Mouse (Mus musculus): Measurements from ENCODE around the gene Ranbp3. TPM values are rescaled to one million over a fixed set of nuclear protein-coding genes. Genes with fewer than 3 reads are reported as not detected.

Gene Ranbp3
- total and polyA plus RNA-seq, 3 experiments, result 54.7 to 142 (median 70.5) TPM

GRCm38 (mm10) chr17:56655311-56655710, 17.8 kb upstream of the Ranbp3 start:
- H3K27me3 ChIP-seq (ENCODE audit: insufficient read depth, low read length), result peaks cover 54% of the 10 kb centered on the region
- no peaks in the 10 kb centered on the region for H3K9me3 ChIP-seq (replicated peaks)
- ATAC-seq (ENCODE audit: extremely low read depth, insufficient number of reproducible peaks, low FRiP score, poor library complexity, severe bottlenecking), result no peak

GRCm38 (mm10) chr17:56656171-56656570, 16.9 kb upstream of the Ranbp3 start:
- Histone ChIP-seq H3K4me1 (ENCODE audit: insufficient read depth, low read depth, low read length) (peaks cover 18% of the 10 kb centered on the region), H3K4me3 (ENCODE audit: low read depth, low read length) (no peak overlapping the region), H3K36me3 (replicated peaks) (no peaks in the 10 kb centered on the region), H3K27me3 (ENCODE audit: insufficient read depth, low read length) (peaks cover 59% of the 10 kb centered on the region), H3K9me3 (replicated peaks) (no peaks in the 10 kb centered on the region)
- no peak for ATAC-seq (ENCODE audit: extremely low read depth, insufficient number of reproducible peaks, low FRiP score, poor library complexity, severe bottlenecking)
- no peak for TF ChIP-seq TAL1 (conservative IDR thresholded peaks at IDR 0.05; ENCODE audit: low read depth, low read length)
- no peak for TF ChIP-seq POLR2AphosphoS5 (IDR thresholded peaks at IDR 0.05; ENCODE audit: insufficient replicate concordance, low read depth, low read length)
- TF ChIP-seq GATA2 (IDR thresholded peaks at IDR 0.05; ENCODE audit: borderline replicate concordance, low read depth, low read length), result no peak
- no peak for TF ChIP-seq GATA1 (IDR thresholded peaks at IDR 0.05; ENCODE audit: borderline replicate concordance, low read length)
- TF ChIP-seq CTCF (IDR thresholded peaks at IDR 0.05; ENCODE audit: low read depth, low read length), result no peak
- no peak for DNase-seq (ENCODE audit: low spot score)

More at GRCm38 (mm10) chr17:56655311-56655710, 17.8 kb upstream of the Ranbp3 start:
- no peak for TF ChIP-seq CTCF (IDR thresholded peaks at IDR 0.05; ENCODE audit: low read depth, low read length)
- no peak for TF ChIP-seq POLR2AphosphoS5 (IDR thresholded peaks at IDR 0.05; ENCODE audit: insufficient replicate concordance, low read depth, low read length)
- TF ChIP-seq GATA2 (IDR thresholded peaks at IDR 0.05; ENCODE audit: borderline replicate concordance, low read depth, low read length), result no peak
- TF ChIP-seq TAL1 (conservative IDR thresholded peaks at IDR 0.05; ENCODE audit: low read depth, low read length), result no peak
- no peak for TF ChIP-seq GATA1 (IDR thresholded peaks at IDR 0.05; ENCODE audit: borderline replicate concordance, low read length)
- Histone ChIP-seq H3K36me3 (replicated peaks) (no peaks in the 10 kb centered on the region), H3K4me1 (ENCODE audit: insufficient read depth, low read depth, low read length) (peaks cover 12% of the 10 kb centered on the region), H3K4me3 (ENCODE audit: low read depth, low read length) (no peak overlapping the region)
- DNase-seq (ENCODE audit: low spot score), result no peak

- H3K27me3 ChIP-seq (ENCODE audit: insufficient read depth, low read length), result peaks cover 78% of the 10 kb centered on the region
- H3K36me3 ChIP-seq (replicated peaks), result no peaks in the 10 kb centered on the region
- DNase-seq (ENCODE audit: low spot score), result no peak
- no peak overlapping the region for H3K4me3 ChIP-seq (ENCODE audit: low read depth, low read length)
- H3K4me1 ChIP-seq (ENCODE audit: insufficient read depth, low read depth, low read length), result peaks cover 30% of the 10 kb centered on the region
- ATAC-seq (ENCODE audit: extremely low read depth, insufficient number of reproducible peaks, low FRiP score, poor library complexity, severe bottlenecking), result no peak
- TF ChIP-seq CTCF (IDR thresholded peaks at IDR 0.05; ENCODE audit: low read depth, low read length) (no peak), GATA1 (IDR thresholded peaks at IDR 0.05; ENCODE audit: borderline replicate concordance, low read length) (no peak), TAL1 (conservative IDR thresholded peaks at IDR 0.05; ENCODE audit: low read depth, low read length) (no peak), GATA2 (IDR thresholded peaks at IDR 0.05; ENCODE audit: borderline replicate concordance, low read depth, low read length) (no peak), POLR2AphosphoS5 (IDR thresholded peaks at IDR 0.05; ENCODE audit: insufficient replicate concordance, low read depth, low read length) (no peak)
- H3K9me3 ChIP-seq (replicated peaks), result no peaks in the 10 kb centered on the region
Measured at GRCm38 (mm10) chr17:56663659-56664058, 9.4 kb upstream of the Ranbp3 start.

- Histone ChIP-seq H3K27me3 (ENCODE audit: insufficient read depth, low read length) (peaks cover 77% of the 10 kb centered on the region), H3K36me3 (replicated peaks) (no peaks in the 10 kb centered on the region), H3K4me1 (ENCODE audit: insufficient read depth, low read depth, low read length) (peaks cover 33% of the 10 kb centered on the region), H3K9me3 (replicated peaks) (no peaks in the 10 kb centered on the region), H3K4me3 (ENCODE audit: low read depth, low read length) (no peak overlapping the region)
- DNase-seq (ENCODE audit: low spot score) (no peak), ATAC-seq (ENCODE audit: extremely low read depth, insufficient number of reproducible peaks, low FRiP score, poor library complexity, severe bottlenecking) (no peak)
- TF ChIP-seq GATA2 (IDR thresholded peaks at IDR 0.05; ENCODE audit: borderline replicate concordance, low read depth, low read length), result no peak
- no peak for TF ChIP-seq TAL1 (conservative IDR thresholded peaks at IDR 0.05; ENCODE audit: low read depth, low read length)
Measured at GRCm38 (mm10) chr17:56664333-56664732, 8.8 kb upstream of the Ranbp3 start.

- TF ChIP-seq TAL1 (conservative IDR thresholded peaks at IDR 0.05; ENCODE audit: low read depth, low read length), result no peak
- TF ChIP-seq GATA1 (IDR thresholded peaks at IDR 0.05; ENCODE audit: borderline replicate concordance, low read length), result no peak
- TF ChIP-seq POLR2AphosphoS5 (IDR thresholded peaks at IDR 0.05; ENCODE audit: insufficient replicate concordance, low read depth, low read length), result no peak
- TF ChIP-seq GATA2 (IDR thresholded peaks at IDR 0.05; ENCODE audit: borderline replicate concordance, low read depth, low read length), result no peak
- no peaks in the 10 kb centered on the region for H3K36me3 ChIP-seq (replicated peaks)
- no peak for ATAC-seq (ENCODE audit: extremely low read depth, insufficient number of reproducible peaks, low FRiP score, poor library complexity, severe bottlenecking)
- no peak for DNase-seq (ENCODE audit: low spot score)
- H3K4me1 ChIP-seq (ENCODE audit: insufficient read depth, low read depth, low read length), result peaks cover 30% of the 10 kb centered on the region
- H3K9me3 ChIP-seq (replicated peaks), result no peaks in the 10 kb centered on the region
- no peak overlapping the region for H3K4me3 ChIP-seq (ENCODE audit: low read depth, low read length)
- peaks cover 61% of the 10 kb centered on the region for H3K27me3 ChIP-seq (ENCODE audit: insufficient read depth, low read length)
Measured at GRCm38 (mm10) chr17:56666384-56666783, 6.7 kb upstream of the Ranbp3 start.

- Histone ChIP-seq H3K4me3 (ENCODE audit: low read depth, low read length) (no peak overlapping the region), H3K4me1 (ENCODE audit: insufficient read depth, low read depth, low read length) (peaks cover 37% of the 10 kb centered on the region), H3K36me3 (replicated peaks) (no peaks in the 10 kb centered on the region), H3K27me3 (ENCODE audit: insufficient read depth, low read length) (peaks cover 52% of the 10 kb centered on the region), H3K9me3 (replicated peaks) (no peaks in the 10 kb centered on the region)
- TF ChIP-seq TAL1 (conservative IDR thresholded peaks at IDR 0.05; ENCODE audit: low read depth, low read length) (no peak), CTCF (IDR thresholded peaks at IDR 0.05; ENCODE audit: low read depth, low read length) (no peak), POLR2AphosphoS5 (IDR thresholded peaks at IDR 0.05; ENCODE audit: insufficient replicate concordance, low read depth, low read length) (no peak), GATA1 (IDR thresholded peaks at IDR 0.05; ENCODE audit: borderline replicate concordance, low read length) (no peak), GATA2 (IDR thresholded peaks at IDR 0.05; ENCODE audit: borderline replicate concordance, low read depth, low read length) (no peak)
- ATAC-seq (ENCODE audit: extremely low read depth, insufficient number of reproducible peaks, low FRiP score, poor library complexity, severe bottlenecking), result no peak
- DNase-seq (ENCODE audit: low spot score), result no peak
Measured at GRCm38 (mm10) chr17:56667591-56667990, 5.5 kb upstream of the Ranbp3 start.

All from G1E (cell line).